ENCODE assay signal across 8 mouse cellular contexts in genomic region chr15:98662198-98662566, GRCm38 (mm10). TPM values are rescaled to one million over a fixed set of nuclear protein-coding genes. Genes with fewer than 3 reads are reported as not detected.
DNase-seq lines count a peak whose midpoint lies in the region; ATAC-seq lines count a peak whose summit lies in the region.

No protein-coding gene starts in this region.

- H3K4me3 ChIP-seq in heart, embryonic 13.5 days: peak overlapping the region; percentile 70
- peak overlapping the region; percentile 89 for H3K4me3 ChIP-seq in forebrain, embryonic 13.5 days
- H3K4me3 ChIP-seq in liver, embryonic 12.5 days: peak overlapping the region; percentile 93
- H3K4me3 ChIP-seq in stomach, embryonic 14.5 days (ENCODE audit: low read depth, low read length): peak overlapping the region; percentile 83

- H3K9ac ChIP-seq in heart, embryonic 13.5 days: peak overlapping the region; percentile 91
- H3K9ac ChIP-seq in forebrain, embryonic 13.5 days: peak overlapping the region; percentile 94
- H3K9ac ChIP-seq in liver, embryonic 12.5 days: peak overlapping the region; percentile 94
- peak overlapping the region; percentile 84 for H3K9ac ChIP-seq in stomach, embryonic 14.5 days (replicated peaks; ENCODE audit: low read depth, low read length)

- no peak for DNase-seq in heart, postnatal 4 days
- peak; percentile 91 for DNase-seq in MEL-GATA-1-ER (ENCODE audit: extremely low read depth, low read depth)
- DNase-seq in MN1 (ENCODE audit: low spot score): no peak
- DNase-seq in retina, embryonic 14.5 days (ENCODE audit: low spot score): no peak

- H3K4me2 ChIP-seq in heart, embryonic 13.5 days: peak overlapping the region; percentile 83
- H3K4me2 ChIP-seq in forebrain, embryonic 13.5 days: peak overlapping the region; percentile 85
- H3K4me2 ChIP-seq in liver, embryonic 12.5 days: peak overlapping the region; percentile 85
- H3K4me2 ChIP-seq in stomach, embryonic 14.5 days (replicated peaks; ENCODE audit: low read depth, low read length): peak overlapping the region; percentile 61

- H3K4me1 ChIP-seq in heart, embryonic 13.5 days: peaks cover 15% of the 10 kb centered on the region
- peaks cover 11% of the 10 kb centered on the region for H3K4me1 ChIP-seq in forebrain, embryonic 13.5 days
- H3K4me1 ChIP-seq in liver, embryonic 12.5 days: peaks cover 25% of the 10 kb centered on the region
- H3K4me1 ChIP-seq in stomach, embryonic 14.5 days (ENCODE audit: control insufficient read depth, insufficient read depth, low read length): peaks cover 4% of the 10 kb centered on the region; the same call in 1 of the 2 replicates

- ATAC-seq in heart, embryonic 13.5 days (ENCODE audit: extremely low read depth, insufficient number of reproducible peaks, low FRiP score, low TSS enrichment): no peak
- no peak for ATAC-seq in forebrain, embryonic 13.5 days
- ATAC-seq in liver, embryonic 12.5 days: peak; percentile 43
- no peak for ATAC-seq in stomach, embryonic 14.5 days (ENCODE audit: insufficient number of reproducible peaks, insufficient read depth, low FRiP score, low read depth)

- no peaks in the 10 kb centered on the region for H3K27me3 ChIP-seq in heart, embryonic 13.5 days (replicated peaks)
- no peaks in the 10 kb centered on the region for H3K27me3 ChIP-seq in forebrain, embryonic 13.5 days
- H3K27me3 ChIP-seq in liver, embryonic 12.5 days (replicated peaks): no peaks in the 10 kb centered on the region
- no peaks in the 10 kb centered on the region for H3K27me3 ChIP-seq in stomach, embryonic 14.5 days (ENCODE audit: control insufficient read depth, insufficient read depth, low read length)

- 1% methylated on average over 14 of the region's 14 CpGs for WGBS in heart, embryonic 13.5 days
- WGBS in forebrain, embryonic 13.5 days: 2% methylated on average over 14 of the region's 14 CpGs
- WGBS in liver, embryonic 12.5 days (ENCODE audit: insufficient replicate concordance): under 1% methylated on average over 14 of the region's 14 CpGs
- WGBS in stomach, embryonic 14.5 days: under 1% methylated on average over 14 of the region's 14 CpGs

- H3K27ac ChIP-seq in heart, embryonic 13.5 days (replicated peaks): peak overlapping the region; percentile 84
- peak overlapping the region; percentile 85 for H3K27ac ChIP-seq in forebrain, embryonic 13.5 days
- H3K27ac ChIP-seq in liver, embryonic 12.5 days: peak overlapping the region; percentile 93
- H3K27ac ChIP-seq in stomach, embryonic 14.5 days (ENCODE audit: low read length): peak overlapping the region; percentile 93

- peaks cover 36% of the 10 kb centered on the region for H3K36me3 ChIP-seq in heart, embryonic 13.5 days
- peaks cover 30% of the 10 kb centered on the region for H3K36me3 ChIP-seq in forebrain, embryonic 13.5 days (ENCODE audit: poor library complexity, severe bottlenecking)
- peaks cover 39% of the 10 kb centered on the region for H3K36me3 ChIP-seq in liver, embryonic 12.5 days
- peaks cover 17% of the 10 kb centered on the region for H3K36me3 ChIP-seq in stomach, embryonic 14.5 days (ENCODE audit: control insufficient read depth, insufficient read depth, low read length)

- no peaks in the 10 kb centered on the region for H3K9me3 ChIP-seq in heart, embryonic 13.5 days
- no peaks in the 10 kb centered on the region for H3K9me3 ChIP-seq in forebrain, embryonic 13.5 days (replicated peaks)
- H3K9me3 ChIP-seq in liver, embryonic 12.5 days (replicated peaks): no peaks in the 10 kb centered on the region
- no peaks in the 10 kb centered on the region for H3K9me3 ChIP-seq in stomach, embryonic 14.5 days (ENCODE audit: control insufficient read depth, low read depth, low read length)

RNA-seq across cellular contexts. Expression of gene Ddx23, which starts 0.5 kb away (rescaled TPM):
- polyA plus RNA-seq in heart, embryonic 13.5 days (2015; fragmentation: Nextera tagmentation; extraction: Ambion mirVana): 16.5 and 20.8 TPM in 2 replicates
- total RNA-seq in heart, postnatal 4 days (2021): 10 to 100 TPM; 57.6 to 59.6 TPM
- polyA plus RNA-seq in forebrain, embryonic 13.5 days (2015; fragmentation: Nextera tagmentation; extraction: Ambion mirVana): 32.5 and 33.3 TPM in 2 replicates
- polyA plus RNA-seq in liver, embryonic 12.5 days (2016; fragmentation: Nextera tagmentation; extraction: Ambion mirVana): 15.9 and 16.2 TPM in 2 replicates
- polyA plus RNA-seq in stomach, embryonic 14.5 days (2014; fragmentation: Nextera tagmentation; extraction: Ambion mirVana): 30.1 and 30.3 TPM in 2 replicates

RNA-seq across cellular contexts. Expression of gene Rnd1, which starts 15.1 kb away (rescaled TPM):
- polyA plus RNA-seq in heart, embryonic 13.5 days (2015; fragmentation: Nextera tagmentation; extraction: Ambion mirVana): 1.3 TPM in 2 replicates
- total RNA-seq in heart, postnatal 4 days (2021): 1 to 10 TPM; 1.5 TPM
- polyA plus RNA-seq in forebrain, embryonic 13.5 days (2015; fragmentation: Nextera tagmentation; extraction: Ambion mirVana): 6.3 and 7.0 TPM in 2 replicates
- 0.30 and 0.50 TPM in 2 replicates for polyA plus RNA-seq in liver, embryonic 12.5 days (2016; fragmentation: Nextera tagmentation; extraction: Ambion mirVana)
- 0.75 and 0.83 TPM in 2 replicates for polyA plus RNA-seq in stomach, embryonic 14.5 days (2014; fragmentation: Nextera tagmentation; extraction: Ambion mirVana)

RNA-seq across cellular contexts. Expression of gene Cacnb3, which starts 31.5 kb away (rescaled TPM):
- 9.5 and 10.8 TPM in 2 replicates for polyA plus RNA-seq in heart, embryonic 13.5 days (2015; fragmentation: Nextera tagmentation; extraction: Ambion mirVana)
- total RNA-seq in heart, postnatal 4 days (2021): 10 to 100 TPM; 15.5 to 15.8 TPM
- 82.1 and 94.8 TPM in 2 replicates for polyA plus RNA-seq in forebrain, embryonic 13.5 days (2015; fragmentation: Nextera tagmentation; extraction: Ambion mirVana)
- 3.8 and 4.9 TPM in 2 replicates for polyA plus RNA-seq in liver, embryonic 12.5 days (2016; fragmentation: Nextera tagmentation; extraction: Ambion mirVana)
- polyA plus RNA-seq in stomach, embryonic 14.5 days (2014; fragmentation: Nextera tagmentation; extraction: Ambion mirVana): 34.4 TPM in 2 replicates

RNA-seq across cellular contexts. Expression of gene Ccdc65, which starts 45.8 kb away (rescaled TPM):
- polyA plus RNA-seq in heart, embryonic 13.5 days (2015; fragmentation: Nextera tagmentation; extraction: Ambion mirVana): 0.32 and 0.39 TPM in 2 replicates
- total RNA-seq in heart, postnatal 4 days (2021): under 1 TPM; 0.38 to 0.55 TPM
- 2.1 TPM in 2 replicates for polyA plus RNA-seq in forebrain, embryonic 13.5 days (2015; fragmentation: Nextera tagmentation; extraction: Ambion mirVana)
- polyA plus RNA-seq in liver, embryonic 12.5 days (2016; fragmentation: Nextera tagmentation; extraction: Ambion mirVana): 0.06 TPM in 1 of 2 replicates, not detected in the other
- 1.2 and 1.4 TPM in 2 replicates for polyA plus RNA-seq in stomach, embryonic 14.5 days (2014; fragmentation: Nextera tagmentation; extraction: Ambion mirVana)

RNA-seq across cellular contexts. Expression of gene Adcy6, which starts 52.3 kb away (rescaled TPM):
- 29.0 and 32.4 TPM in 2 replicates for polyA plus RNA-seq in heart, embryonic 13.5 days (2015; fragmentation: Nextera tagmentation; extraction: Ambion mirVana)
- total RNA-seq in heart, postnatal 4 days (2021): 100 to 1,000 TPM; 141 to 152 TPM
- polyA plus RNA-seq in forebrain, embryonic 13.5 days (2015; fragmentation: Nextera tagmentation; extraction: Ambion mirVana): 8.9 and 10.3 TPM in 2 replicates
- polyA plus RNA-seq in liver, embryonic 12.5 days (2016; fragmentation: Nextera tagmentation; extraction: Ambion mirVana): 9.7 and 10.2 TPM in 2 replicates
- 21.9 and 23.0 TPM in 2 replicates for polyA plus RNA-seq in stomach, embryonic 14.5 days (2014; fragmentation: Nextera tagmentation; extraction: Ambion mirVana)
